Mouse (Mus musculus): ENCODE results near the gene Clip4. TPM values are rescaled to one million over a fixed set of nuclear protein-coding genes. Genes with fewer than 3 reads are reported as not detected.

The Clip4 gene
- total RNA-seq (2023): not detected

GRCm38 (mm10) chr17:71768173-71768572, at the start of gene Clip4:
Gene Clip4, plus strand, starts transcription at chr17:71768473.

GRCm38 (mm10) chr17:71752831-71753230, 15.4 kb upstream of the Clip4 start, which contains the start of gene Pcare:
Gene Pcare, minus strand, starts transcription at chr17:71752894.

Other genes starting within 250 kb of the Clip4 start
- gene Ndc80, start 241.6 kb upstream of the Clip4 start, total RNA-seq (2023): 10 to 100 TPM; 31.6 to 35.5 TPM
- under 1 TPM in 1 of 2 experiments, not detected in 1; 0.22 TPM for gene Spdya, start 216.4 kb upstream of the Clip4 start, total RNA-seq (2023)
- 10 to 100 TPM; 20.1 to 20.7 TPM for gene Wdr43, start 152.6 kb upstream of the Clip4 start, total RNA-seq (2023)
- not detected for gene Togaram2, start 95.2 kb upstream of the Clip4 start, total RNA-seq (2023)
- not detected for gene Pcare, start 15.6 kb upstream of the Clip4 start, total RNA-seq (2023)

All from neutrophil, adult 83 days (primary cell).